Mouse (Mus musculus) limb, embryonic 10.5 days (tissue): ENCODE data around the gene Tspan5. TPM values are rescaled to one million over a fixed set of nuclear protein-coding genes. Genes with fewer than 3 reads are reported as not detected.
A peak's percentile ranks its signal among the peaks of the same experiment; 100 is the strongest.

Source experiments
- DNase-seq: peaks from one replicate; pipeline ENCODE4 v3.0.0-alpha.2; 2017; ENCODE audit warnings: low spot score
- H3K27ac ChIP-seq: fragments of 300-500 bp; sonication (generic); 2 replicates; pipeline ENCODE4 v1.5.1; 2016; ENCODE audit warnings: mild to moderate bottlenecking
- H3K27me3 ChIP-seq: fragments of 300-500 bp; sonication (generic); 2 replicates; pipeline ENCODE4 v1.6.1; 2016; ENCODE audit warnings: low read depth, mild to moderate bottlenecking; ENCODE audit not compliant: poor library complexity, severe bottlenecking
- H3K36me3 ChIP-seq: fragments of 300-500 bp; sonication (generic); 2 replicates; pipeline ENCODE4 v1.6.1; 2016; ENCODE audit warnings: mild to moderate bottlenecking, moderate library complexity
- H3K4me1 ChIP-seq: fragments of 300-500 bp; sonication (generic); 2 replicates; pipeline ENCODE4 v1.6.1; 2016
- H3K4me3 ChIP-seq: fragments of 300-500 bp; sonication (generic); 2 replicates; pipeline ENCODE4 v1.5.1; 2016; ENCODE audit warnings: mild to moderate bottlenecking, moderate library complexity
- H3K9me3 ChIP-seq: fragments of 300-500 bp; sonication (generic); replicated peaks from 2 replicates; pipeline ENCODE4 v1.6.1; 2016; ENCODE audit warnings: mild to moderate bottlenecking
- WGBS: fragments of 180-500 bp; shearing (Covaris S2); methylation state at CpG from one replicate; pipeline ENCODE4 v1.1.7; 2016; 5-methylcytosine and 5-hydroxymethylcytosine counted together
- polyA plus RNA-seq: library from polyadenylated mRNA; unstranded; fragments of >200 nt; fragmentation: Nextera tagmentation; extraction: Ambion mirVana; gene quantifications from 2 replicates; pipeline ENCODE4 v1.2.1, GENCODE M21; 2016

Gene Tspan5
- polyA plus RNA-seq, 1 experiment from 2014 or later = 16.6 TPM

GRCm38 (mm10) chr3:138867149-138867848, 125.3 kb downstream of the Tspan5 start:
- H3K9me3 ChIP-seq = no peaks in the 10 kb centered on the region
- 85% methylated on average over 16 of the region's 16 CpGs for WGBS
- no peak overlapping the region for H3K27ac ChIP-seq
- peaks cover 14% of the 10 kb centered on the region; the same call in 1 of the 2 replicates for H3K4me1 ChIP-seq
- H3K36me3 ChIP-seq = 0 out of 2 replicates have a peak, but pooled peaks cover 6% of the 10 kb centered on the region
- H3K4me3 ChIP-seq = no peak overlapping the region
- no peak for DNase-seq
- no peaks in the 10 kb centered on the region for H3K27me3 ChIP-seq

- H3K9me3 ChIP-seq = no peaks in the 10 kb centered on the region
- 84% methylated on average over 13 of the region's 13 CpGs for WGBS
- DNase-seq = no peak
- H3K36me3 ChIP-seq = 0 out of 2 replicates have a peak, but pooled peaks cover 6% of the 10 kb centered on the region
- no peaks in the 10 kb centered on the region for H3K27me3 ChIP-seq
- H3K4me1 ChIP-seq = peaks cover 14% of the 10 kb centered on the region; the same call in 1 of the 2 replicates
- no peak overlapping the region for H3K4me3 ChIP-seq
- no peak overlapping the region for H3K27ac ChIP-seq
These were observed 126.4 kb downstream of the Tspan5 start for GRCm38 (mm10) chr3:138868409-138868808.

- Histone ChIP-seq H3K27ac (no peak overlapping the region), H3K4me1 (peaks cover 35% of the 10 kb centered on the region), H3K27me3 (no peaks in the 10 kb centered on the region), H3K9me3 (no peaks in the 10 kb centered on the region), H3K36me3 (peaks cover 2% of the 10 kb centered on the region; the same call in 1 of the 2 replicates), H3K4me3 (no peak overlapping the region)
- DNase-seq = no peak
- WGBS = 94% methylated on average over 7 of the region's 7 CpGs
These were observed 133.3 kb downstream of the Tspan5 start for GRCm38 (mm10) chr3:138875282-138875681.

- Histone ChIP-seq H3K9me3 (no peaks in the 10 kb centered on the region), H3K27ac (no peak overlapping the region), H3K27me3 (no peaks in the 10 kb centered on the region), H3K4me3 (no peak overlapping the region), H3K4me1 (peaks cover 38% of the 10 kb centered on the region), H3K36me3 (peaks cover 2% of the 10 kb centered on the region; the same call in 1 of the 2 replicates)
- no peak for DNase-seq
- 98% methylated on average over 6 of the region's 6 CpGs for WGBS
These were observed 133.9 kb downstream of the Tspan5 start for GRCm38 (mm10) chr3:138875936-138876335.

GRCm38 (mm10) chr3:138876418-138876817, 134.4 kb downstream of the Tspan5 start:
- Histone ChIP-seq H3K4me1 (peaks cover 38% of the 10 kb centered on the region), H3K27me3 (no peaks in the 10 kb centered on the region), H3K36me3 (peaks cover 2% of the 10 kb centered on the region; the same call in 1 of the 2 replicates), H3K4me3 (no peak overlapping the region), H3K27ac (peak overlapping the region; percentile 26; the same call in 1 of the 2 replicates), H3K9me3 (no peaks in the 10 kb centered on the region)
- no peak for DNase-seq
- WGBS = 90% methylated on average over 10 of the region's 10 CpGs

GRCm38 (mm10) chr3:138876931-138877361, 135.0 kb downstream of the Tspan5 start:
- H3K27me3 ChIP-seq = no peaks in the 10 kb centered on the region
- 90% methylated on average over 14 of the region's 14 CpGs for WGBS
- DNase-seq = no peak
- peak overlapping the region; percentile 26; the same call in 1 of the 2 replicates for H3K27ac ChIP-seq
- H3K4me3 ChIP-seq = no peak overlapping the region
- no peaks in the 10 kb centered on the region for H3K9me3 ChIP-seq
- peaks cover 2% of the 10 kb centered on the region; the same call in 1 of the 2 replicates for H3K36me3 ChIP-seq
- peaks cover 38% of the 10 kb centered on the region for H3K4me1 ChIP-seq

GRCm38 (mm10) chr3:138877741-138878140, 135.7 kb downstream of the Tspan5 start:
- 63% methylated on average over 4 of the region's 4 CpGs for WGBS
- DNase-seq = no peak
- Histone ChIP-seq H3K9me3 (no peaks in the 10 kb centered on the region), H3K27ac (no peak overlapping the region), H3K4me1 (peaks cover 38% of the 10 kb centered on the region), H3K4me3 (no peak overlapping the region), H3K27me3 (no peaks in the 10 kb centered on the region), H3K36me3 (peaks cover 2% of the 10 kb centered on the region; the same call in 1 of the 2 replicates)

GRCm38 (mm10) chr3:138880999-138881724, 139.2 kb downstream of the Tspan5 start:
- H3K27ac ChIP-seq = no peak overlapping the region
- H3K36me3 ChIP-seq = no peaks in the 10 kb centered on the region
- 94% methylated on average over 11 of the region's 11 CpGs for WGBS
- no peaks in the 10 kb centered on the region for H3K27me3 ChIP-seq
- peaks cover 22% of the 10 kb centered on the region for H3K4me1 ChIP-seq
- no peak overlapping the region for H3K4me3 ChIP-seq
- no peak for DNase-seq
- H3K9me3 ChIP-seq = no peaks in the 10 kb centered on the region

- no peak for DNase-seq
- Histone ChIP-seq H3K27ac (no peak overlapping the region), H3K4me1 (peaks cover 19% of the 10 kb centered on the region), H3K9me3 (no peaks in the 10 kb centered on the region), H3K27me3 (no peaks in the 10 kb centered on the region), H3K4me3 (no peak overlapping the region), H3K36me3 (no peaks in the 10 kb centered on the region)
- 87% methylated on average over 6 of the region's 6 CpGs for WGBS
These were observed 139.8 kb downstream of the Tspan5 start for GRCm38 (mm10) chr3:138881725-138882347.

GRCm38 (mm10) chr3:138886121-138886520, 144.1 kb downstream of the Tspan5 start:
- Histone ChIP-seq H3K27ac (no peak overlapping the region), H3K36me3 (no peaks in the 10 kb centered on the region), H3K9me3 (no peaks in the 10 kb centered on the region), H3K4me1 (peaks cover 10% of the 10 kb centered on the region), H3K4me3 (no peak overlapping the region), H3K27me3 (no peaks in the 10 kb centered on the region)
- WGBS = 90% methylated on average over 5 of the region's 5 CpGs
- no peak for DNase-seq

GRCm38 (mm10) chr3:138889214-138889613, 147.2 kb downstream of the Tspan5 start:
- no peak overlapping the region for H3K27ac ChIP-seq
- no peaks in the 10 kb centered on the region for H3K27me3 ChIP-seq
- peaks cover 24% of the 10 kb centered on the region for H3K4me1 ChIP-seq
- no peaks in the 10 kb centered on the region for H3K9me3 ChIP-seq
- DNase-seq = no peak
- no peaks in the 10 kb centered on the region for H3K36me3 ChIP-seq
- WGBS = 72% methylated on average over 4 of the region's 4 CpGs
- H3K4me3 ChIP-seq = no peak overlapping the region

GRCm38 (mm10) chr3:138889769-138890295, 147.8 kb downstream of the Tspan5 start:
- Histone ChIP-seq H3K36me3 (no peaks in the 10 kb centered on the region), H3K4me3 (no peak overlapping the region), H3K27ac (no peak overlapping the region), H3K9me3 (no peaks in the 10 kb centered on the region), H3K4me1 (peaks cover 24% of the 10 kb centered on the region), H3K27me3 (no peaks in the 10 kb centered on the region)
- WGBS = 86% methylated on average over 10 of the region's 10 CpGs
- no peak for DNase-seq
